Mouse (Mus musculus) stomach, embryonic 16.5 days (tissue): Measurements from ENCODE around the gene Map1b. TPM values are rescaled to one million over a fixed set of nuclear protein-coding genes. Genes with fewer than 3 reads are reported as not detected.

ENCODE experiments used
- ATAC-seq: fragments of 200-750 bp; cut with Nextera tagmentation; 2 replicates; pipeline ENCODE4 v1.8.0; 2017; ENCODE audit warnings: moderate number of reproducible peaks, moderate TSS enrichment; ENCODE audit not compliant: insufficient read depth, low FRiP score
- H3K27ac ChIP-seq: fragments of 300-500 bp; sonication (generic); 2 replicates; pipeline ENCODE4 v1.5.1; 2014; ENCODE audit warnings: low read length
- H3K27me3 ChIP-seq: fragments of 300-500 bp; sonication (generic); 2 replicates; pipeline ENCODE4 v1.6.1; 2014; ENCODE audit warnings: low read length, control low read depth, mixed read lengths; ENCODE audit not compliant: control insufficient read depth, insufficient read depth
- H3K36me3 ChIP-seq: fragments of 300-500 bp; sonication (generic); 2 replicates; pipeline ENCODE4 v1.6.1; 2014; ENCODE audit warnings: low read length; ENCODE audit not compliant: control insufficient read depth, insufficient read depth
- H3K4me1 ChIP-seq: fragments of 300-500 bp; sonication (generic); 2 replicates; pipeline ENCODE4 v1.6.1; 2014; ENCODE audit warnings: low read length, control low read depth, mixed read lengths; ENCODE audit not compliant: control insufficient read depth, insufficient read depth
- H3K4me2 ChIP-seq: fragments of 300-500 bp; sonication (generic); 2 replicates; pipeline ENCODE4 v1.6.1; 2014; ENCODE audit warnings: low read depth, low read length, mixed read lengths
- H3K4me3 ChIP-seq: fragments of 300-500 bp; sonication (generic); replicated peaks from 2 replicates; pipeline ENCODE4 v1.5.1; 2014; ENCODE audit warnings: mild to moderate bottlenecking, low read length
- H3K9ac ChIP-seq: fragments of 300-500 bp; sonication (generic); 2 replicates; pipeline ENCODE4 v1.6.1; 2014; ENCODE audit warnings: low read length
- H3K9me3 ChIP-seq: fragments of 300-500 bp; sonication (generic); replicated peaks from 2 replicates; pipeline ENCODE4 v1.6.1; 2016; ENCODE audit warnings: low read length, control low read depth; ENCODE audit not compliant: control insufficient read depth
- WGBS: fragments of 180-500 bp; shearing (Covaris S2); extraction: QIAGEN DNeasy Blood & Tissue Kit; methylation state at CpG from one replicate; pipeline ENCODE4 v1.1.7; 2014; 5-methylcytosine and 5-hydroxymethylcytosine counted together
- polyA plus RNA-seq: library from polyadenylated mRNA; unstranded; fragments of >200 nt; fragmentation: Nextera tagmentation; extraction: Ambion mirVana; gene quantifications from 2 replicates; pipeline ENCODE4 v1.2.1, GENCODE M21; 2015

Map1b gene
- polyA plus RNA-seq, 1 experiment from 2014 or later = 134 TPM

- Histone ChIP-seq H3K27me3 (no peaks in the 10 kb centered on the region), H3K4me3 (no peak overlapping the region), H3K4me2 (no peak overlapping the region), H3K4me1 (0 out of 2 replicates have a peak, but pooled peaks cover 3% of the 10 kb centered on the region), H3K36me3 (no peaks in the 10 kb centered on the region), H3K9me3 (no peaks in the 10 kb centered on the region), H3K9ac (no peak overlapping the region), H3K27ac (no peak overlapping the region)
- WGBS = 62% methylated on average over 5 of the region's 5 CpGs
- no peak for ATAC-seq
Measured at GRCm38 (mm10) chr13:99539288-99539687, 22.9 kb upstream of the Map1b start.

GRCm38 (mm10) chr13:99538851-99539250, 22.5 kb upstream of the Map1b start:
- 92% methylated on average over 11 of the region's 11 CpGs for WGBS
- Histone ChIP-seq H3K9ac (no peak overlapping the region), H3K9me3 (no peaks in the 10 kb centered on the region), H3K4me3 (no peak overlapping the region), H3K27me3 (no peaks in the 10 kb centered on the region), H3K4me2 (no peak overlapping the region), H3K4me1 (0 out of 2 replicates have a peak, but pooled peaks cover 3% of the 10 kb centered on the region), H3K27ac (no peak overlapping the region), H3K36me3 (no peaks in the 10 kb centered on the region)
- no peak for ATAC-seq

GRCm38 (mm10) chr13:99537908-99538513, 21.7 kb upstream of the Map1b start:
- ATAC-seq = no peak
- Histone ChIP-seq H3K4me3 (no peak overlapping the region), H3K9me3 (no peaks in the 10 kb centered on the region), H3K9ac (no peak overlapping the region), H3K4me1 (0 out of 2 replicates have a peak, but pooled peaks cover 3% of the 10 kb centered on the region), H3K27me3 (no peaks in the 10 kb centered on the region), H3K4me2 (no peak overlapping the region), H3K36me3 (no peaks in the 10 kb centered on the region), H3K27ac (no peak overlapping the region)
- 18% methylated on average over 8 of the region's 8 CpGs for WGBS

- Histone ChIP-seq H3K9ac (peak overlapping the region; percentile 39; the same call in 1 of the 2 replicates), H3K4me1 (no peaks in the 10 kb centered on the region), H3K4me2 (no peak overlapping the region), H3K4me3 (no peak overlapping the region), H3K27me3 (no peaks in the 10 kb centered on the region), H3K36me3 (no peaks in the 10 kb centered on the region), H3K27ac (no peak overlapping the region), H3K9me3 (no peaks in the 10 kb centered on the region)
- no peak for ATAC-seq
- 70% methylated on average over 4 of the region's 4 CpGs for WGBS
Measured at GRCm38 (mm10) chr13:99528456-99528855, 12.1 kb upstream of the Map1b start.

- no peak overlapping the region for H3K27ac ChIP-seq
Measured at GRCm38 (mm10) chr13:99527936-99528335, 11.6 kb upstream of the Map1b start.

GRCm38 (mm10) chr13:99525491-99525890, 9.2 kb upstream of the Map1b start:
- ATAC-seq = no peak
- Histone ChIP-seq H3K4me2 (no peak overlapping the region), H3K27me3 (no peaks in the 10 kb centered on the region), H3K9me3 (no peaks in the 10 kb centered on the region), H3K36me3 (no peaks in the 10 kb centered on the region), H3K4me1 (no peaks in the 10 kb centered on the region), H3K9ac (no peak overlapping the region), H3K27ac (no peak overlapping the region), H3K4me3 (no peak overlapping the region)
- 74% methylated on average over 8 of the region's 8 CpGs for WGBS

More at GRCm38 (mm10) chr13:99527936-99528335, 11.6 kb upstream of the Map1b start:
- H3K4me3 ChIP-seq = no peak overlapping the region
- no peaks in the 10 kb centered on the region for H3K36me3 ChIP-seq
- no peak overlapping the region for H3K9ac ChIP-seq
- no peaks in the 10 kb centered on the region for H3K9me3 ChIP-seq
- no peak for ATAC-seq
- no peak overlapping the region for H3K4me2 ChIP-seq
- no peaks in the 10 kb centered on the region for H3K4me1 ChIP-seq
- H3K27me3 ChIP-seq = no peaks in the 10 kb centered on the region

- Histone ChIP-seq H3K27ac (no peak overlapping the region), H3K36me3 (no peaks in the 10 kb centered on the region), H3K9me3 (no peaks in the 10 kb centered on the region), H3K4me3 (no peak overlapping the region), H3K27me3 (no peaks in the 10 kb centered on the region), H3K9ac (no peak overlapping the region), H3K4me2 (no peak overlapping the region), H3K4me1 (peaks cover 17% of the 10 kb centered on the region)
- ATAC-seq = no peak
- 86% methylated on average over 5 of the region's 5 CpGs for WGBS
Measured at GRCm38 (mm10) chr13:99517836-99518235, 1.5 kb upstream of the Map1b start.

- Histone ChIP-seq H3K27me3 (no peaks in the 10 kb centered on the region), H3K4me1 (peaks cover 17% of the 10 kb centered on the region), H3K4me2 (peak overlapping the region; percentile 96), H3K27ac (peak overlapping the region; percentile 46), H3K9me3 (no peaks in the 10 kb centered on the region), H3K4me3 (peak overlapping the region; percentile 75), H3K36me3 (no peaks in the 10 kb centered on the region), H3K9ac (peak overlapping the region; percentile 79)
- ATAC-seq = peak; percentile 5; the same call in 1 of the 2 replicates
- WGBS = under 1% methylated on average over 44 of the region's 44 CpGs
Measured at GRCm38 (mm10) chr13:99515736-99516447, 448 bp downstream of the Map1b start.

GRCm38 (mm10) chr13:99514917-99515591, 1.3 kb downstream of the Map1b start:
- Histone ChIP-seq H3K4me3 (peak overlapping the region; percentile 75), H3K9me3 (no peaks in the 10 kb centered on the region), H3K4me2 (peak overlapping the region; percentile 96), H3K9ac (peak overlapping the region; percentile 79), H3K36me3 (no peaks in the 10 kb centered on the region), H3K27ac (peak overlapping the region; percentile 79), H3K27me3 (no peaks in the 10 kb centered on the region), H3K4me1 (peaks cover 17% of the 10 kb centered on the region)
- under 1% methylated on average over 47 of the region's 48 CpGs for WGBS
- peak; percentile 86 for ATAC-seq
